Mouse (Mus musculus) CD4-positive, CD25-positive, alpha-beta regulatory T cell, adult 4 months (primary cell): ENCODE data around the gene Tcirg1. TPM values are rescaled to one million over a fixed set of nuclear protein-coding genes. Genes with fewer than 3 reads are reported as not detected.

Source experiments
- ATAC-seq: one replicate; pipeline ENCODE4 v1.8.0; 2017
- polyA plus RNA-seq, 2 experiments: library from polyadenylated mRNA; unstranded; fragments of 100-300 nt; shearing (Covaris generic); gene quantifications; one replicate each; pipeline ENCODE4 v1.2.1; 2017

Tcirg1 gene
- polyA plus RNA-seq = 100 to 1,000 TPM in 1 of 2 experiments, 10 to 100 TPM in 1; 51.3 to 100 TPM

GRCm38 (mm10) chr19:3906795-3907786 is at the start of gene Tcirg1:
TSS of gene Tcirg1 (minus strand) at chr19:3907133.
- ATAC-seq = peak; percentile 70

- no peak for ATAC-seq
Observed at GRCm38 (mm10) chr19:3955804-3956203, 48.9 kb upstream of the Tcirg1 start.

- no peak for ATAC-seq
Observed at GRCm38 (mm10) chr19:3955033-3955432, 48.1 kb upstream of the Tcirg1 start.

GRCm38 (mm10) chr19:3952099-3952498 is 45.2 kb upstream of the Tcirg1 start:
- no peak for ATAC-seq

- ATAC-seq = no peak
Observed at GRCm38 (mm10) chr19:3951461-3951860, 44.5 kb upstream of the Tcirg1 start.

GRCm38 (mm10) chr19:3950331-3950730 is 43.4 kb upstream of the Tcirg1 start:
- ATAC-seq = no peak

- ATAC-seq = no peak
Observed at GRCm38 (mm10) chr19:3948546-3948945, 41.6 kb upstream of the Tcirg1 start.

GRCm38 (mm10) chr19:3947813-3948212 is 40.9 kb upstream of the Tcirg1 start:
- no peak for ATAC-seq

- peak; percentile 50 for ATAC-seq
Observed at GRCm38 (mm10) chr19:3946715-3947114, 39.8 kb upstream of the Tcirg1 start.

GRCm38 (mm10) chr19:3945872-3946564 is 39.1 kb upstream of the Tcirg1 start:
- peak; percentile 50 for ATAC-seq

GRCm38 (mm10) chr19:3942986-3943735 is 36.2 kb upstream of the Tcirg1 start:
- ATAC-seq = peak; percentile 82

GRCm38 (mm10) chr19:3942315-3942714 is 35.4 kb upstream of the Tcirg1 start:
- ATAC-seq = no peak

- ATAC-seq = peak; percentile 59
Observed at GRCm38 (mm10) chr19:3935896-3936850, 29.2 kb upstream of the Tcirg1 start.

- peak; percentile 89 for ATAC-seq
Observed at GRCm38 (mm10) chr19:3935032-3935895, 28.3 kb upstream of the Tcirg1 start, which contains the start of gene Unc93b1. TSS of gene Unc93b1 (plus strand) at chr19:3935186.

GRCm38 (mm10) chr19:3931716-3932115 is 24.8 kb upstream of the Tcirg1 start:
- ATAC-seq = no peak

- no peak for ATAC-seq
Observed at GRCm38 (mm10) chr19:3930262-3931057, 23.5 kb upstream of the Tcirg1 start.

GRCm38 (mm10) chr19:3929211-3929941 is 22.4 kb upstream of the Tcirg1 start, which contains the start of gene Aldh3b1:
TSS of gene Aldh3b1 (minus strand) at chr19:3929808.
- no peak for ATAC-seq

- ATAC-seq = no peak
Observed at GRCm38 (mm10) chr19:3928779-3929178, 21.8 kb upstream of the Tcirg1 start.

- no peak for ATAC-seq
Observed at GRCm38 (mm10) chr19:3927989-3928388, 21.1 kb upstream of the Tcirg1 start.
